Mouse (Mus musculus) left cerebral cortex, postnatal 4 days (tissue): ENCODE measurements at regions not wholly inside any gene's neighbourhood (a gene's known extent, or its start where the extent isn't known, plus 50 kb on each side); places are given as distances from the start of the nearest gene placed in this dataset.
A peak's percentile ranks its signal among the peaks of the same experiment; 100 is the strongest.

ENCODE experiments used
- DNase-seq: peaks from one replicate; pipeline ENCODE4 v3.0.0-alpha.2; 2022
- intact Hi-C: fragments of 180-260 bp; cut with DNase I; formaldehyde crosslinking; loops from one replicate; pipeline ENCODE4 v1.15.1; 2025

DNA sequence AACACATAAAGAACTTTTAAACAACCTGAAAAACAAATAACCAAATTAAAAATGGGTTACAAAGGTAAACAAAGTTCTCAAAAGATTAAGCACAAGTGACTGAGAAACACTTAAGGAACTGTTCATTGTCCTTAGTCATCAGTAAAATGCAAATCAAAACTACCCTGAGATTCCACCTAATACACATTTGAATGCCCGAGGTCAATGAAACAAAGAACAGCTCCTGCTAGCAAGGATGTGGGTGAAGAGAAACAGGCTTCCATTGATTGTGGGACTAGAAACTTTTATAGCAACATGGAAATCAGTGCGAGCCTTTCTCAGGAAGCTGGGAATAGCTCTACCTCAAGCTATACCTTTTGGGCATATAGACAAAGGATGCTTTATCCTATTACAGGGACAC is 184.7 kb upstream of the Tars start:
- intact Hi-C loops = no loop called here
- no peak for DNase-seq

DNA sequence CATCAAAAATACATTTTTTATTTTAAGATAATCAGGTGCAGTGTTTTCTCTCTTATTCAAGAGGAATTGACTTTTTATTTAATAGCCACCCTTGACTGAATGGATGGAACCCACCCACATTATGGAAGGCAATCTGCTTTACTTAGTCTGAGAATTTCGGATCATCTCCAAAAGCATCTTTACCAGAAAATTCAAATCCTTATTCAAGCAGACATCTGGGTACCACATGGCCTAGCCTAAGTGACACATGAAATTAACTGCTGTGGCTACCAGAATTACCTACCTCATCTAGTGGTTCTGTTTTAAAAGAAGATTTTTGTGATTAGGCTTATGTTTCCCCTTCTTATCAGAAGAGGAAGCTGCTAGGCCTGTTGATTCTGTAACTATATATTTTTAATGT is 178.9 kb upstream of the Tars start:
- intact Hi-C loops = no loop called here
- no peak for DNase-seq

GRCm38 (mm10) chr15:11574359-11574758 is 174.9 kb upstream of the Tars start:
- intact Hi-C loops = no loop called here
- DNase-seq = no peak

DNA sequence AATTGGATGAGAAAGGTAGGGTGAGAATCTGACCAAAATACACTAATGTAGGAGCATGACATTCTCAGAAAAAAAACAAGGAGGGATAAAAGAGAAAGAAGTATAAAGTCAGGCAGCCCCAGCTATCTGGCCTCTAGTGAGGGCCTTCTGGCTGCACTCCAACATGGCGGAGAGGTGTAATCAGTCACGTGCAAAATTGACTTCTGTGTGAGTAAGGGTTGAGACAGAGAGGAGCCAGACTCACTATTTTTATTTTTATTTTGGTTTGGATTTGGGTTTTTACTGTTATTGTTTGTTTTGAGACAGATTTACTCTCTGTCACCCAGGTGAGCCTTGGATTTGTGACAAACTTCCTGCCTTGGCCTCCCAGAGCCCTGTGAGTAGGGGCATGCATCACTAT is 174.0 kb upstream of the Tars start:
- intact Hi-C loops = no loop called here
- DNase-seq = peak; percentile 1

DNA sequence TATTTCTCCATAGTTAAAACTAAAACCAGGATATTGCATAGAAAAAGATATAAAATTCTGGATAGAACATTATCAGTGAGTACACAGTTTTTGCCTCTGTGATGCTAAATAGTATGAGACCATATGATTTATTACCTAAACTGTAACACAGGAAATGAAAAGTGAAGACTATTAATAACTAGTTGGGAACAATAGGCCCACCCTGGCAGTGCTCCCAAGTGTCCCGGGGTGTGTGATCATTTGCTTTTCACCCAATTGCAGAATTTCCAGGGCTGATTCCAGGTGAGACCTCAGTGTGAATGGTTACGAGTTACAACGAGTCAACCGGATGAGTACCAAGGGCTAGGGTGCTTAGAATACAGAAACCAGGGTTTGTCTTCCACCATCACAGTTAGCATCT is 172.6 kb upstream of the Tars start:
- intact Hi-C loops = no loop called here
- DNase-seq = no peak

DNA sequence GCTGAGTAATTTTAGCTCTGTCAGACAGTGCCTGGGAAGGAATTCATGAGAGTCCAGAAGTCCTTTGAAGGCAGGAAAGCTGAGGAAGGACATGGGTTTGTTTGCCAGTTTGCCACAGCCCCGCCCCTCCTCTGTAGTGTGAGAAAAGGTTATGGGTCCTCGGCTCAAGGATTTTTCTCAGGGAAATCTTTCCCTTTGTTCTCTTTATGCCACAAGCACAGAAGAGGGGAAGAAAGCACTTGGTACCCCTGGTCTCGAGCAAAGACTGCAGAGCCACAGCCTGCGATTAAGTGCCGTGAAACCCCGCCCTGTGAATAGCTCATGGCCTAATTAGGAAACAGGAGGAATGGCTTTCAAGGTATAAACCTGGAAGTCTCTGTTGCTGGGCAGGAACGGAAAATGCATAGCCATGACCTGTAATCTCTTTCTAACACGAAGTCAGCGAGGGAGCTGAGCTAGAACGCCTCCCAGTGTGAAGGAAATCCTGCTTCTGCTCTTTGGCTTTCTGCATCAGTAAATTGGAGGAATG is 166.1 kb upstream of the Tars start:
- peak; percentile 3 for DNase-seq
- intact Hi-C loops = no loop called here

DNA sequence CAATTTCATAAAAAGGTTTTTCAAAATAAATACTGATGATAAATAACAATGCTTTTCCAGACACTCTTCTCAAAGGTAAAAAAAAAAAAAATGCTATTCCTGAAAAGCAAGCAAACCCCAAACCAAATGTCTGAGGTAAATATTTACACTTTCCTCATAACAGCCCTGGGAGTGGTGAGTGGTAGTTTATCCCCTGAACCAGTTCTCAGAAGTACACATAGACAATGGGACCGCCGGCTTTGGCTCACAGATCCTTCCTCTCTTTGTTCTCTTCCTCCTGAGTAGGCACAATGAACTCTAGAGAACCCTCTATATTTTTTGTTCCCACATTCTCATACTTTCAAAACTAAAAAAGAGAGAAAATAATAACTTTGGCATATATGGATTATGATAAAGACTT is 153.1 kb upstream of the Tars start:
- DNase-seq = no peak
- intact Hi-C loops = no loop called here

DNA sequence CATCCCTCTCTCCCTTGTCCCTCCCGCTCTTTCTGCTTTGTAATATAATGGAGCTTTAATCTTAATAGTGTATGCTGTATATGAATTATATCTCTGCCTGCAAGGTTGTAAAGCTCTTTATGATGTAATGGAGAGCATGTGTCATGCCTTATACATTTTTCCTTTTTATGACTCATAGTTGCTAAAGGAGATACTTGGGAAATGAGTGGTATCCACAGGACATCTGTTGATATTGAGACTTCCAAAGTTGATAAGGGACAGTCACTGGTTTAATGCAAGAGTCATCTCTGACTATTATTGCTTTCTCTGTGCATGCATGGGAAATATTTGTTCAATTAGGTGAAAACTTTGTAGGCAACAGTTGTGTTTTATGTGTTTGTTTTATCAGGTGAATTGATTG is 152.6 kb upstream of the Tars start:
- DNase-seq = no peak
- intact Hi-C loops = no loop called here

- DNase-seq = no peak
- intact Hi-C loops = no loop called here
Observed at GRCm38 (mm10) chr15:11539485-11539884, 140.0 kb upstream of the Tars start.

- no peak for DNase-seq
- intact Hi-C loops = no loop called here
Observed at GRCm38 (mm10) chr15:11536076-11536620, 136.7 kb upstream of the Tars start.

GRCm38 (mm10) chr15:11534404-11535251 is 135.2 kb upstream of the Tars start:
- no peak for DNase-seq
- intact Hi-C loops = no loop called here

DNA sequence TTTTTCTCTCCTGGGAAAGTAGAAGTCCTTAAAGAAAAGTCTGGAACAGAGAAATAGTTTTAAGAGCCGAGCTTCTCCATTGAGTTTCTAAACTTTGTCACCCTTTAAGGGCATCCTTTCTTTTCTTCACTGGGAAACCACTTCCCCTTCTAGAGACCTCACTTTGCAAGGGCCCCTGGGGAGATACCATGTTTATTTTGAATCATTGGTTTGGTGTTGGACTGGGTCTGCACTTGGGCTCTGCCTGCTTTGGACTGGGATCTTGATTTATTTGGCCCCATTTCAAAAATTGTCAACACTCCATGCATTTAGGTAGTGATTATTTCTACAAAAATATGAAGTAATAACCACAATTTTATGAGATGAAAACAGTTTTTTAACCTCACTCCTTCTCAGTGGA is 134.2 kb upstream of the Tars start:
- DNase-seq = no peak
- intact Hi-C loops = no loop called here

DNA sequence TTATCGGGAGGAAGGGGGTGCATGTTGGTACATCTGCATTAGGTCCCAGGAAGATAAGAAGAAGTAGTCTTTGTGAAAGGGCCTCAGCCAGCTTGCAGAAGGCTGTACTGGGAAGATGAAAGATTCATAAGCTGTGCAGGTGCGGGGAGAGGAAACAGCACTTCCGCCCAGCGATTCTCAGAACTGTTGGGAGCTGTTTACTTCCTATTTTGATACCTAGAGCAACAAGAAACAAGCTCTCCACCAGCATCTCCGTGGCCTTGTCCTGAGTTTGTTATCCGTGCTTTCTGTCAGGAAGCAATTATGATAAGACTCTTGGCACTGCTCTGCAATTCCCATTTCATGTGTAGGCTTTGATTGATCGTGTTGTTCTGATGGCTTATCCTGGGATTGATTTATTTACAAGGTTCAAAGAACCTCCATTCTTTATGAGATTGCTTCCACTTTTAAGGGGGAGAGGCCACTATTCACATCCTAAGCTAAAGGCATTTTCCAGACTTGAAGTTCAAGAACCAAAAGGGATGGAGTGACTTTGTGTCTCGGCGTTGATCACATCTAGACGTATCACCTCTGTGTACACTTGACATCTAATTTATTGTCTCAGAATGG is 133.6 kb upstream of the Tars start:
- intact Hi-C loops = no loop called here
- DNase-seq = no peak

DNA sequence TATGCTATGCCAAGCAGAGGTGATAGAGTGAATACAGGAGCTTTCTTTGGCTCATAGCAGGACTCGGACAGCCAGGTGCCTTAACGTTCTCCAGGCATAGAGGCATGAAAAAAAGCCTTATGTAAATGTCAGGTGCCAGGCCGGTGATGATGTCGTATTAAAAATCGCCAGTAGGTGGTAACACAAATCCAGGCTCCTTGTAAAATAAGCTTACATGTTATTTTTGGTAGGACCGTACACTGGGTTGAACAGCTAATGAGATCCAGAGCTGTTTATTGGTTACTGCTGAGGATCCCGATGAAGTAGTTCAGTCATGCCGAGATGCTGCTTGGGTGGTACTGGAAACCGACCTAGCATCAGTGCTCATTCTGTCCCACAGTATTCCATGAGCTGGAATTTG is 133.1 kb upstream of the Tars start:
- intact Hi-C loops = no loop called here
- DNase-seq = no peak

GRCm38 (mm10) chr15:11529819-11530810 is 130.7 kb upstream of the Tars start:
- no peak for DNase-seq
- intact Hi-C loops = no loop called here

GRCm38 (mm10) chr15:11524337-11525106 is 125.1 kb upstream of the Tars start:
- intact Hi-C loops = no loop called here
- DNase-seq = no peak

GRCm38 (mm10) chr15:11518565-11518964 is 119.1 kb upstream of the Tars start:
- intact Hi-C loops = no loop called here
- DNase-seq = no peak

DNA sequence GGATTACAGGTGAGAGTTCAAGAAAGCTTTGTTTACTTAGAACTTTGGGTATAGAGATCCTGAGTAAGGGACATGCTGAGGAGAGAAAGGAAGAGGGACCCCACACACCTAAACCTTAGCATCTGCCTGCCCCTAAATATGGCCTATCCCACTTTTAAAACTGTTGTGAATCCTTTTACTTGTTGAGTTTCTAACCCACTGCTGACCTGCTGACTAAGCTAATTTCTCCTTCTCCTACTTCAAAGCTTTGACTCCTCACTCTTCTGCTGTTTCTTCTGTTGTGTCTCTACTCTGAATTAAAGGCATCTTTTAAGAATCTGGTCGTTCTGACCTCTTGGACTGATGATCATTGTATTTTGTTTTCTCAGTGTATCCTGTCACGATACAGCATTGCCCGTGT is 118.4 kb upstream of the Tars start:
- no peak for DNase-seq
- intact Hi-C loops = no loop called here

- intact Hi-C loops = no loop called here
- DNase-seq = no peak
Observed at GRCm38 (mm10) chr15:11505076-11505639, 105.7 kb upstream of the Tars start.

GRCm38 (mm10) chr15:11496436-11496835 is 97.0 kb upstream of the Tars start:
- intact Hi-C loops = loop anchor here (5.0 kb wide), 1 partner anchor 471 kb away; no protein-coding TSS in a partner anchor
- no peak for DNase-seq
